ENCODE assay signal across 17 mouse cellular contexts in the genomic region with DNA sequence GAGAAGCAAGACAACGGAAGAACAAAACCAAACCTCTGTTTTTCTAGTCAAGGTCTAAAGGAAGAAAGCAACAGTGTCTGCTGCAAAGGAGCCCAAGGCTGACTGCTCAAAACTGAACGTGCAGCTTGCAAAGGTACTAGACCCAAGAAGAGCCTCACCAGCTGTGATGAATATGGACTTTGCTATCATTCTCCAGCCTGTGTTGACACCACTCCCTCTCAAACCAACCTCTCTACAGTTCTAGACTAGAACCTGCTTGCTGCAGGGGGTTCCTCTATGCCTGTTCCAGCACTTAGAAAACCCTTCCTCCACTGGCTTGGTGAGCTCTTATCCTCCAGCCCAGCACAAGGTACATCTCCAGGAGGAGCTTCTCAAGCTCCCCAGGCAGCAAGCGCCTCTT.
"Had no signal": no experiment of that assay in that cellular context is flagged by ENCODE, and none has a peak within 500 bp of the region (broad histone marks: within the 10 kb centered on the region; RNA-seq: fewer than 3 reads in every experiment).

No protein-coding gene starts in this region.

- ATAC-seq: lung, postnatal 0 days; midbrain, embryonic 13.5 days; midbrain, embryonic 15.5 days had no signal

- H3K9me3 ChIP-seq: lung, embryonic 15.5 days; megakaryocyte, embryonic 14.5 days; midbrain, embryonic 13.5 days; midbrain, embryonic 15.5 days; neural tube, embryonic 12.5 days; stomach, embryonic 15.5 days had no signal

- H3K27me3 ChIP-seq: lung, embryonic 15.5 days; midbrain, embryonic 13.5 days; midbrain, embryonic 15.5 days; neural tube, embryonic 12.5 days; stomach, embryonic 15.5 days had no signal

- H3K4me2 ChIP-seq: lung, embryonic 15.5 days; midbrain, embryonic 11.5 days; midbrain, embryonic 13.5 days; midbrain, embryonic 15.5 days; neural tube, embryonic 12.5 days; stomach, embryonic 15.5 days had no signal

- H3K4me1 ChIP-seq: lung, embryonic 15.5 days; megakaryocyte, embryonic 14.5 days; midbrain, embryonic 13.5 days; midbrain, embryonic 15.5 days; neural tube, embryonic 12.5 days had no signal

- H3K27ac ChIP-seq: lung, embryonic 15.5 days; macrophage; midbrain, embryonic 13.5 days; midbrain, embryonic 15.5 days; neural tube, embryonic 12.5 days; stomach, embryonic 15.5 days; stomach, postnatal 0 days had no signal

- H3K4me3 ChIP-seq: lung, embryonic 15.5 days; megakaryocyte, embryonic 14.5 days; midbrain, embryonic 13.5 days; midbrain, embryonic 15.5 days; neural tube, embryonic 12.5 days; stomach, embryonic 15.5 days had no signal

- DNase-seq: lung, adult 2 months; lung, postnatal 14 days; lung, postnatal 36 days; right cerebral cortex, postnatal 25 days; thymus, adult 2 months; thymus, postnatal 25 days; thymus, postnatal 4 days had no signal

- H3K36me3 ChIP-seq: lung, embryonic 15.5 days; midbrain, embryonic 13.5 days; midbrain, embryonic 15.5 days; neural tube, embryonic 12.5 days; stomach, embryonic 15.5 days had no signal

- H3K9ac ChIP-seq: lung, embryonic 15.5 days; midbrain, embryonic 13.5 days; midbrain, embryonic 15.5 days; neural tube, embryonic 12.5 days; stomach, embryonic 15.5 days had no signal
